Mouse (Mus musculus) spleen, adult 2 months (tissue): ENCODE measurements at regions not wholly inside any gene's neighbourhood (a gene's known extent, or its start where the extent isn't known, plus 50 kb on each side); places are given as distances from the start of the nearest gene placed in this dataset.

Source experiments
- DNase-seq, 2 experiments: peaks; one replicate each; pipeline versions ENCODE4 v3.0.0 to v3.0.0-alpha.2; 2012 to 2021; ENCODE audit warnings: low spot score in 2 of 2, low read depth in 1 of 2
- H3K27ac ChIP-seq: fragments of 200-500 bp; 2 replicates; pipeline ENCODE4 v1.5.1; 2012; ENCODE audit warnings: low read length, inconsistent platforms; ENCODE audit not compliant: insufficient read depth
- H3K27me3 ChIP-seq: fragments of 200-500 bp; 2 replicates; pipeline ENCODE4 v1.6.1; 2012; ENCODE audit warnings: mild to moderate bottlenecking, moderate library complexity, low read length, inconsistent platforms; ENCODE audit not compliant: control insufficient read depth, insufficient read depth
- H3K36me3 ChIP-seq: fragments of 200-500 bp; 2 replicates; pipeline ENCODE4 v1.6.1; 2012; ENCODE audit warnings: mild to moderate bottlenecking, low read length, inconsistent platforms; ENCODE audit not compliant: control insufficient read depth, insufficient read depth
- H3K4me1 ChIP-seq: fragments of 200-500 bp; 2 replicates; pipeline ENCODE4 v1.6.1; 2011; ENCODE audit warnings: inconsistent platforms; ENCODE audit not compliant: control insufficient read depth, insufficient read depth, insufficient read length
- H3K4me3 ChIP-seq: fragments of 200-500 bp; 2 replicates; pipeline ENCODE4 v1.5.1; 2011; ENCODE audit warnings: mild to moderate bottlenecking, inconsistent platforms; ENCODE audit not compliant: insufficient read depth, insufficient read length; ENCODE audit errors: extremely low read depth
- CTCF ChIP-seq: fragments of 200-500 bp; IDR thresholded peaks from 2 replicates; pipeline ENCODE4 v1.5.1; 2011; ENCODE audit warnings: mild to moderate bottlenecking, inconsistent platforms; ENCODE audit not compliant: insufficient read depth, insufficient read length, insufficient replicate concordance; ENCODE audit errors: extremely low read depth
- POLR2A ChIP-seq: fragments of 200-500 bp; IDR thresholded peaks from 2 replicates; pipeline ENCODE4 v1.6.1; 2011; ENCODE audit warnings: low read depth, low read length, inconsistent platforms
- WGBS: fragments of 180-500 bp; shearing (Covaris S2); methylation state at CpG from one replicate; pipeline ENCODE4 v1.1.7; 2018; 5-methylcytosine and 5-hydroxymethylcytosine counted together

GRCm38 (mm10) chr15:51324211-51324610 lies 2560.5 kb upstream of the Gm7489 start:
- 88% methylated on average over 5 of the region's 5 CpGs for WGBS
- TF ChIP-seq POLR2A (no peak), CTCF (no peak)

DNA sequence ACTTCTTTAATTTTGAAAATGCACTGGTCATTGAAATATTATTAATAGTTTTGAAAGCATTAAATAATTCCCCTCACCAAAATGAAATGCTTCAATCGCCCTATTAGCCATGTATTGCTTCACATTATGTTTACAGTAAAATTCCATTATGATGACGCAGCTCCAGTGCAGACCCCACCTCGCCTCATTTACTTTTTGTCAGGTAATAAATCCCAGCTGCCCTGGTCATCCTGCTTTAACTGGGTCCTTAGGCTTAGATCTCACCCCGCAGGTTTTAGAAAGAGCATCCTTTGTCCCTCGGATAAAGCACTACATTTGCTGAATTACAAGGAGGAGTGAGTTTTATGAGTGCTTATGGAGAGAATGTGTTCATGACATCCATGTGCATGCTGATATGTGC lies 2557.0 kb upstream of the Gm7489 start:
- WGBS, result 84% methylated on average over 5 of the region's 5 CpGs
- Histone ChIP-seq H3K27ac (no peak overlapping the region), H3K27me3 (no peaks in the 10 kb centered on the region), H3K4me3 (no peak overlapping the region), H3K36me3 (no peaks in the 10 kb centered on the region), H3K4me1 (no peaks in the 10 kb centered on the region)
- no peak for TF ChIP-seq CTCF
- TF ChIP-seq POLR2A, result no peak
- DNase-seq, result no peak

More at GRCm38 (mm10) chr15:51324211-51324610, 2560.5 kb upstream of the Gm7489 start:
- Histone ChIP-seq H3K4me1 (no peaks in the 10 kb centered on the region), H3K36me3 (no peaks in the 10 kb centered on the region), H3K27me3 (no peaks in the 10 kb centered on the region), H3K4me3 (no peak overlapping the region), H3K27ac (no peak overlapping the region)
- no peak for DNase-seq

DNA sequence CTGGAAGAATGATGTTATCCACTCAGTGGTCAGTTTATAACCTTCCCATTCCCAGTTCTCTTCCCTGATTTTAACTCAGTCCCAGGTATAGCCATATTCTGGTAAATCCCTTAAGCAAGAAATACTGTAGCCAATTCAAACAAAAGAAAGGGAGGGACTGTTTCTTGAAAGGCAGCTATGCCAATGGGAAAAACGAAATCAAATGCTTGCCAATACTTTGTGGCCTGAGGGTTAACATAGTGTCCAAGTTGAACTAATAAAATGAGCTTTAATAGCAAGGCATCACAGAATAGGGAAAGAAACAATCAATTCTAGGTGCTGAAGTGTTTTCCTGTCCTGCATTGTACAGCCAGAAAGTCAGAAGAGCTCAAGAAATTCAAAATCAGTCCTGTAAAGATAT lies 2548.3 kb upstream of the Gm7489 start:
- Histone ChIP-seq H3K27ac (no peak overlapping the region), H3K27me3 (no peaks in the 10 kb centered on the region), H3K4me1 (no peaks in the 10 kb centered on the region), H3K4me3 (no peak overlapping the region), H3K36me3 (no peaks in the 10 kb centered on the region)
- DNase-seq, result no peak
- WGBS, result 57% methylated on average over 1 of the region's 1 CpGs
- no peak for TF ChIP-seq CTCF

DNA sequence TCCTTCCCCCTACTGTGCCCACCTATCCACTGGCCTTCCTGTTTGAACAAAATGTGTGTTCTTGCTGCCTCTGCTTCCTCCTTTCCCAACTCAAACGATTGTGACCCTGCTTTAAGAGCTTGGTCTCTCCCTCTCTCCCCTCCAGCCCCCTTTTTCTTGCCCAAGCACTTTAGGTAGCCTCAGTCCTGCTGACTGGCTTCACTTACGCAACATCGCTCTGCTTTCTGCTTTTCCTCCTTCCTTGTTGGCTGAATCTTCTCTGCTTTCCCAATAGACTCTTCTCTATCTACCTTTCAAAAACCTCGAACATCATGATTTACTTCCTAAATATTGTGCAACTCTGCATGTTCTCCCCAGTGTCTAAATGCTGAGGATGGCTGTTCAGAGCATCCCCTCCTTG lies 2538.4 kb upstream of the Gm7489 start:
- Histone ChIP-seq H3K27me3 (no peaks in the 10 kb centered on the region), H3K27ac (no peak overlapping the region), H3K4me1 (no peaks in the 10 kb centered on the region), H3K4me3 (no peak overlapping the region), H3K36me3 (no peaks in the 10 kb centered on the region)
- DNase-seq, result no peak
- TF ChIP-seq CTCF, result no peak
- no peak for TF ChIP-seq POLR2A
- 69% methylated on average over 4 of the region's 4 CpGs for WGBS

DNA sequence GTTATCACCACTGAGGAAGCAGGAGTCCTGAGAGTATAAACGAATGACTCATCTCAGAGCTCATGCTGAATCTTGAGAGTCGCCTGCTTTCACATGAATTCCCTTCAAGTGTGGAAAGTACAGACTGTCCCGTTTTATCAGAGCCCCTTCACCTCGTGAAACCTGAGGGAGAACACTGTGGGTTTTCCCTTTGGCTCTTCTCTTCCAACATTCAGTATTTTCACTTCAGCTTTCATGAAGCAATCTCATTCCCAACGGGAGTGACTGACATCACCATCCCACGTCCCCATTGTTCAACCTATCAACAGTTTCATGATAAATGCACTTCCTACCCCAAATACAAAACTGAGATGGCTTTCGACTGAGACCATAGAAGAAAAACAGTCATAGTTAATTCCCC lies 2521.3 kb upstream of the Gm7489 start:
- Histone ChIP-seq H3K27me3 (no peaks in the 10 kb centered on the region), H3K36me3 (no peaks in the 10 kb centered on the region), H3K4me3 (no peak overlapping the region), H3K27ac (no peak overlapping the region), H3K4me1 (no peaks in the 10 kb centered on the region)
- no peak for TF ChIP-seq POLR2A
- no peak for TF ChIP-seq CTCF
- DNase-seq, result no peak
- 59% methylated on average over 7 of the region's 7 CpGs for WGBS

GRCm38 (mm10) chr15:51371162-51371561 lies 2513.5 kb upstream of the Gm7489 start:
- H3K4me3 ChIP-seq, result no peak overlapping the region
- H3K27ac ChIP-seq, result no peak overlapping the region
- no peaks in the 10 kb centered on the region for H3K27me3 ChIP-seq
- TF ChIP-seq CTCF (no peak), POLR2A (no peak)
- no peaks in the 10 kb centered on the region for H3K4me1 ChIP-seq
- no peak for DNase-seq
- H3K36me3 ChIP-seq, result no peaks in the 10 kb centered on the region

- TF ChIP-seq POLR2A, result no peak
- DNase-seq, result no peak
- 87% methylated on average over 2 of the region's 2 CpGs for WGBS
- no peak overlapping the region for H3K27ac ChIP-seq
- H3K4me3 ChIP-seq, result no peak overlapping the region
- no peaks in the 10 kb centered on the region for H3K4me1 ChIP-seq
- no peaks in the 10 kb centered on the region for H3K36me3 ChIP-seq
- no peaks in the 10 kb centered on the region for H3K27me3 ChIP-seq
Observed at GRCm38 (mm10) chr15:51390383-51390782, 2494.3 kb upstream of the Gm7489 start.
